Mouse (Mus musculus) adipocyte (in vitro differentiated cells): ENCODE results near the gene Gm28038.
A peak's percentile ranks its signal among the peaks of the same experiment; 100 is the strongest.

Experiments used
- DNase-seq: peaks from one replicate; pipeline ENCODE4 v3.0.0-alpha.2; 2016; ENCODE audit warnings: low spot score

Gene Gm28038

DNA sequence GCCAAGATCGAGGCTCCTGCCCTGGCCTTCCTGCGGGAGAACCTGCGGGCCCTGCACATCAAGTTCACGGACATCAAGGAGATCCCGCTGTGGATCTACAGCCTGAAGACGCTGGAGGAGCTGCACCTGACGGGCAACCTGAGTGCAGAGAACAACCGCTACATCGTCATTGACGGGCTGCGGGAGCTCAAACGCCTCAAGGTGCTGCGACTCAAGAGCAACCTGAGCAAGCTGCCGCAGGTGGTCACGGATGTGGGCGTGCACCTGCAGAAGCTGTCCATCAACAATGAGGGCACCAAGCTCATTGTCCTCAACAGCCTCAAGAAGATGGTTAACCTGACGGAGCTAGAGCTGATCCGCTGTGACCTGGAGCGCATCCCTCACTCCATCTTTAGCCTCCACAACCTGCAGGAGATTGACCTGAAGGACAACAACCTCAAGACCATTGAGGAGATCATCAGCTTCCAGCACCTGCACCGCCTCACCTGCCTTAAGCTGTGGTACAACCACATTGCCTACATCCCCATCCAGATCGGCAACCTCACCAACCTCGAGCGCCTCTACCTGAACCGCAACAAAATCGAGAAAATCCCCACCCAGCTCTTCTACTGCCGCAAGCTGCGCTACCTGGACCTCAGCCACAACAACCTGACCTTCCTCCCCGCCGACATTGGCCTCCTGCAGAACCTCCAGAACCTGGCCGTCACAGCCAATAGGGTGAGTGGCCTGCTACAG lies 24.1 kb upstream of the Gm28038 start:
- no peak for DNase-seq

DNA sequence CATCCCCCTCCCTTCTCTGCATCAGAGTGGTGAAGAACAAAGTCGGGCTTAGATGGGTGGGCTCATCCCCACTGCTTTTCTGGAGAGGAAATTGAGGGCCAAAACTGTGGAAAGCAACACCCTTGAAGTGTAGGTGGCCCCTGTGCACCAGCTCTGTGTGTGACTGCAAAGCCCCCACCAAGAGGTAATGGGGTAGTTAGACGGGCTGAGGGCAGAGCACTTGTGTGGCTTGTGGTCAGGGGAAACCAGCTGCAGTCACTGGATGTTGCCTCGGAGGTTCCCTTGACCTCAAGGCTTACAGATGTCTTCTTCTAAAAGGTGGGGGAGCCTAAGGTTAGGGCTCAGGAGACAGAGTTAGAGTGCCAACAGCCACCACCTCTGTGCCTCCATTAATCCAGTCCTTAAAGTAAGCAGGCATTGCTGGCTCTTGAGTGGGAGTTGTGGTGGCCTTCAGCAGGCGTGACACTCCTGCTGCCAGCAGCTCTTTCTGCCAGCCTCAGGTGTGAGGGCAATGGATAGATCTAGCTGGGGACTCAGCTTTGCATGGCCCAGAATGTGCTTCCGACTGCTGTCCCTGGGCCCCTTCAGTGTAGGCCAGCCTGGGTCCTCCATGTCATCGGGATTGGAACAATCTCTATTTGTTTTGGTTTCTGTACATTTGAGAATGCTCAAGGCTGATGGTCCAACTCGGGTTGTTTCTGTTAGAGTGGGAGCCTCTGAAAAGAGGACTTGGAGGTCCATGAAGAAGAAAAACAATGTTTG lies 23.0 kb upstream of the Gm28038 start:
- DNase-seq: no peak

DNA sequence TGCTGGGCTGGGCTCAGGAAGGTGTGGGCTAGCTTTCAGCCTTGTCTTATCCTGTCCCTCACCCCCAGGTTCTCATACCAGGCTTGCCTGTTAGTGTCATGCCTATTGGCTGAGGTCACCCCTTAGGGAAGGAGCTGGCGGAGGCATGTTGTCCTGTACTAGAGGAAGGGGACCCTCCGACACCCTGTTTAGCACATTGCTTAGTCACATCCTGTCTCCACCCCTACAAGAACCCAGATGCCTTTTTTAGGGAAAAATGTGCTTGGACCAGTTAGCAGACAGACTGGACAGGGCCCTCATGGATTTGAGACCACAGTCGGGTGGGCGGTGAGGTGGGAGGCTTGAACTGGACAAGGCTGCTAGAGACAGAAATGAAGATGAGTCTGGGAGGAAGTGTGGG lies 22.2 kb upstream of the Gm28038 start:
- no peak for DNase-seq

DNA sequence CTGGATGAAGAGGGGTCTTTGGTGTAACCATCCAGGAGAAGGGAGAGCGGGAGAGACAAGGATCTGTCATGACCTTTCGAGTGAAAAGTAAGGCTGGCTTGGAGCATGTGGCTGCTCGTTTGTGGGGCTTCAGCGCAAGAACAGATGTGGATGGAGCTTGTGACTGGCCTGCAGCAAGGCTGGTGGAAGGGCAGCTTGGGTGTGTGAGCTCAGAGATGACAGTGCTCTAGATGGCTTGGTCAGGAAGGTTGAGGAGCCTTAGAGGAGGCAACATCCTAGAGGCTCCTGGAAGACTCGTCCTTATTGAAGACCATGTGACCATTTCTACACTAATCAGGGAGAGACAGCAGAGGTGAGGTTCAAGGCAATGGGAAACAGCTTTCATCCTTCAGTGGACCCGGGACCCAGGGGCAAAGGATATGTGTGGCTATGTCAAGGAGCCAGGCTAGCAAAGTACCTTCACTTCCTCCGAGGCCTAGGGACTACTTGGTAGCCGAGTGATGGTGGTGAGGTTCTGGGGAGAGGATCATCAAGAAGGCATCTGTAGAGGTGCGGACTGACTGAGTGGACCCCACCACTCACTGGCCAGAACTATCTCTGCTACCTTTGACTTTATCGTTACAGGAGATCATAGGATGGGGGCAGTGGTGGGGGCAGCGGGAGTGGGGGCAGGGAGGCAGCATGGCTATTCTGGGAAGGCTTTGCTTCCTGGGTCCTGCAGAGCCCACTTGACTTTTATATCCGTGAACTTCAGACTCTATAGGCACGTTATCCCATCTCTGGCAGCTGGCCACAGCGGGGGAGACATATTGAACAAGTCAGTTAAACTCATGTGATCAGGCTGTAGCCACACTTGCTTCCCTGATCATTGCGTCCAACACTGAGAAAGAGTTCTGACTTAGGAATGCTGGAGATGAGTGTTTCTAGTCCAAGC lies 21.4 kb upstream of the Gm28038 start:
- no peak for DNase-seq

DNA sequence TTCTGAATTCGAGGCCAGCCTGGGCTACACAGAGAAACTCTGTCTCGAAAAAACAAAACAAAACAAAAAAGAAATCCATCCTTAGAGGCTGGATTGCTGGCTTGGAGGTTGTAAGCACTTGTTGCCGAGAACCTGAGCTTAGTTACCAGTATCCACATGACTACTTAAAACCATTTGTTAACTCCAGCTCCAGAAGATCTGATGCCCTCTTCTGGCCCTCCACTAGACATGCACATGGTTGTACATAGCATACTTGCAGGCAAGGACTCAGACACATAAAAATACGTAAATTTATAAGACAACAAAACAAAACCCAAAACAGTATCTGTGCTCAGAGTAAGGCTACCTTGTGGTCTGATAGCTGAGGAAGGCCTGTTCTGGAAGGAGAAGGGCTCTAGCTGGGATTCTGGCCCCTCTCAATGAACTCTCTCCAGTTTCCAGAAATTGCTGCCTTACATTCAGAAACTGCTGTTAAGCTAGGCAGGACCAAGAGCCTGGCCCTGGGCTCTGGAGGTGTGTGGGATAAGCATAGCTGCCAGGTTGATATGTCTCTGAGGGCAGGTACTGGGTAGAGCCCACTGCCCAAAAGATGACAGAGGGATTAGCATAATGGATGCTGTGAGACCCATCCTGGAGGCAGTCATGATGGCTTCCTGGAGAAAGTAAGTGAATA lies 19.6 kb upstream of the Gm28038 start:
- DNase-seq: no peak

DNA sequence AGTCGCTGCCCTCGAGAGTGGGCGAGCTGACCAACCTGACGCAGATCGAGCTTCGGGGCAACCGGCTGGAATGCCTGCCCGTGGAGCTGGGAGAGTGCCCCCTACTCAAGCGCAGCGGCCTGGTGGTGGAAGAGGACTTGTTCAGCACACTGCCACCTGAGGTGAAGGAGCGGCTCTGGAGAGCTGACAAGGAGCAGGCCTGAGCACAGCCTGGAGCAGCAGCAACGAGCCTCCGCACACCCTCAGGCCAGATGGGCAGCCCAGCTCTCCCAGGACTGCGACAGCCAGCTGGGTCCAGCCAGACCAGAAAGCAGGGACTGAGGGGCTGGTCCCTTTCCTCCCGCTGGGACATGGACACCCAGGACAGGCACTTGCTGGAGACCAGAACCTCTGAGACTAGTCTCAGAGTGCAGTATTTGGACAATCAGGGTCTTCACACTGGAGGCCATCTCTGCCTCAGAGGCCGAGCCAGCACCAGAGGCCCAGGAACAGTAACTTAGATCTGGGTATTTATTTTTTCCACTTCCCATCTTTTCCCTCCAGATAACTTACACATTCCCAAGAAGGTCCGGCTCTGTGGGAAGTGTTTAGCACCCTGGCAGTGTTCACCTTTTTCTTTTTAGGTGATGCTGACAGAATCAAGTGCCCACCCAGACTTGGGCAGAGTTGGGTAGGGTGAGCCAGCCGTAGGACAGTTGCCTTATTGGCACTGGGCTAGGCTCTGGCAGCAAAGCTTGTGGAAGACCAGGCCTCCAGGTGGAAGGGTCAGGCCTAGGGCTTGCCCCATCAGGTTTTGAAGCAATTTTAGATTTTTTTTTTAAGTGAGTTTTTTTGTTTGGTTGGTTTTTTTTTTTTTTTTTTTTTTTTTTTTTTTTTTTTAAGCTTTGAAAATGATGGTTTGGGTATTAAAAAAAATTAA lies 18.7 kb upstream of the Gm28038 start:
- peak; percentile 24 for DNase-seq

DNA sequence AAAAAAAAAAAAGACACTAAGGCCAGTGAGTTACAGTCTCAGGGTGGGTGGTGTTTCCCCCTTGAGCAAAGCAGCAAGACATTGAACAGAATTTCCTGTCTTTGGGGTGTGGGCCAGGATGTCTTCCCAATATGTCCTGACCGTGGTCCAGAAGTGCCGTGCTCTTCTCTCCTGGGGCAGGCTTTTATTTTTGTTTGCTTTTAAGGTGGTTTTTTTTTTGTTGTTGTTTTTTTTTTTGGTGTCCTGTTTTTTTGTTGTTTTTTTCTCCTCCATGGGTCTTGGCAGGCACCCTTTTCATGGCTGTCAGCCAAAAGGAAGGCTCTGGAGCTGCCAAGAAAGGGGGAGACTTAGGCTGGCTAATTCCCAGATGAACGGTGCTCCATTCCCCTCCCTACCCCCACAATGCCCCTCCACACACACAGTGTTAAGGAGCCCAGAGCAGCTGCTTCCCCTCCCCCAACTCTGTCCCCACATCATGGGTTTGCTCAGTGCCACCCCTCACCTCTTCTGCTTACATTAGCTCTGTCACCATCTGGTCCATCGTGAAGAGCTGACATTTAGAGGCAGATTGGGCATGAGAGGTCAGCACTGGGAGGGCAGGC lies 17.9 kb upstream of the Gm28038 start:
- DNase-seq: peak; percentile 88

DNA sequence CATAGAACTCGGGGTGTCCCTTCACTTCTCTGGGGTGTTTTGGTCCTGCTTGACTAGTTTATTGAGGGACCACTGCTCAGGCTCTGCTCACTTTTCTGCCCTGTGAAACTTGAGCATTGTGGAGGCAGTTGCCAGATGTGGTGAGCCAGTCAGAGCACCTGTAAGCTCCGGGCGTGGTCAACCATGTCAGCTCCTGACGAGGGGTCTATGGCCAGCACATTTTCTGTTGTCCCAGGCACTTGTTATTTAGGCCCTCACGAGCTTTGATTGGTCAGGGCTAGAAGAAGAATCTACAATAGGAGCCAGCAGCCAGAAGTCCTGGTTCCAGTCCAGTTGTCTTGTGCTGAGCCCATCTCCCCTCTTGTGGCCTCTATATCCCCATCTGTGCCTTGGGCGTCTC lies 17.0 kb upstream of the Gm28038 start:
- no peak for DNase-seq

DNA sequence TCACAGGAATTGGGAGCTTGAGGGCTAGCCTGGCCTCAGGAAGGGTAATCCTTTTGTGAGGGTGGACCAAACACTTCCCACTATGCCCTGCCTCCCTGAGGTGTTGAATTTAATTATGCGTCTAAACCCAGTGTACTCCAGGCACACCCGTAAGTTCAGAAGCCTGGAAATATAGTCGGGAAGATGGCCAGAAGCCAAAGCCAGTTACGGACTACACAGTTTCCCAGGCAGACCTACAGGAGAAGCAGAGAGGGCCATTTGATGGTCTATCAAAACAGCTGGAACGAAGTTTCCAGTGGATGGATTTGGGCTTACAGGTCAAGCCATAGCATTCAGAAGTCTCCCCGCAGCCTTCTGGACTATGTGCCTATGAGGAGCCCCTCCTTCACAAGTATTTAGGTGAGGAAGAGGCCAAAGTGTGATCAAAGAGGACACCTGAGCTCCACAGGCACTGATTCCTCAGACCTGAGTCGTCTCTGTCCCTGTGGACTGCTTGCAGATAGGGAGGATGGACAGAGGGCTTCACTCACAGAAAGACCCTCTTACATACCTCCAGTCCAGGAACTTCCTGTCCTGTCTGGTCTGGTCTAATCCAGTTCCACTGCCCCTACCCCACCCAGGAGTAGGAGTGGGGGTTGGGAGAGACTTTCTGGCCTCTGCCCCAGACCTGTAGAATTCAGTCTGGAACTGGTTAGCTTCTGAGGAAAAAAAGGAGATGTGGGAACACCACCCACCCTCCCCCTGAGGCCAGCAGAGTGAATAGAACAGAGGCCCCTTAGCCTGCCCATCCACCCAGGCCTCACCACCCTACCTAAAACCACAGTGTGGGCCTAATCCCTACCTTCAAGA lies 15.9 kb upstream of the Gm28038 start:
- peak; percentile 50 for DNase-seq

DNA sequence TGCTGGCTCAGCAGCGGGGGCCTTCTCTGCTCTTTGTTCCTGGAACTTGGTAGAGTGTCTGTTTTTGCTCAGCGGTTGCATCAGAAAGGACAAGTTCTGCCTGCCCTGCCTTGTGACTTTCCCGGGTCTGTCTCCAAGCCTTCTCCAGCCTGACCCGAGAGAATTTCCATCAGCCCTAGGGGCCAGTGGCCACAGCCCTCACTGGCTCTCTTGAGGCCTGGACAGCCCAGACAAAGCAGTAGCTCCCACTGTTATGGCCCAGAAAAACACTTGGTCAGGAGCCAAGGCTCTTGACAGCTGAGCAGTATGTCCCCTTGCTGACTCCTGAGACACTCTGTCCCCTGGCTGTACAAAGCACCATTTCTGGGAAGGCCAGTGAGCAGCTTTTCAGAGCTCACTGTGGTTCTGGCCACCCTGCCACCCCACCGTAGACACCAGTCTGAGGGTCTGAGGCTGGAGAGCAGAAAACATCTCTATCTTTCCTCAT lies 15.0 kb upstream of the Gm28038 start, which contains the start of gene Phyhd1:
Phyhd1 (plus strand) TSS at position 437 of the 487 bp plus-strand sequence.
- DNase-seq: peak; percentile 95

DNA sequence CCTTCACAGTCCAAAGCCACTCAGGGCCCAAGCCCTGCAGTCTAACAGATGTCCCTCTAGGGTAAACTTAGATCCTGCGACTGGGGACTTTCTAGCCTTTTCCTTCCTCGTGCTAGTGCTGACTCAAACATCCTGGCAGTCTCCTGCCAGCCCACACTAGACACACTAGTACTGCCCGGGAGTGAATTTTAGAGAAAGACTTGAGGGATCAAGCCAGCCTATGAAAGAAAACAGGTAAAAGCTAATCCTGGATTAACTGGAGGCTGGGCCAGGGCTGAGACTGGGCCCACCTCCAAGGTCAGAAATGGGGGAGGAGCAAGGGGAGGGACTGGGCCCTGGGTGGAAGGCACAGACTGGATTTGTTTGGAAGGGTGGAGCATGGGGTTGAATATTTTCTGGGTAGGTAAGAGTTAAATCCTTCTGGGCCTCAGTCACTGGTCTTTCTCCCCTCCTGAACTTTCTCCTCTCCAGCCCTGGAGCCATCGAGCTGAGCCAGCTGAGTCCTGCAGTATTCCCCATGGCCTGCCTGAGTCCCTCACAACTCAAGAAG lies 14.4 kb upstream of the Gm28038 start:
- DNase-seq: peak; percentile 90

DNA sequence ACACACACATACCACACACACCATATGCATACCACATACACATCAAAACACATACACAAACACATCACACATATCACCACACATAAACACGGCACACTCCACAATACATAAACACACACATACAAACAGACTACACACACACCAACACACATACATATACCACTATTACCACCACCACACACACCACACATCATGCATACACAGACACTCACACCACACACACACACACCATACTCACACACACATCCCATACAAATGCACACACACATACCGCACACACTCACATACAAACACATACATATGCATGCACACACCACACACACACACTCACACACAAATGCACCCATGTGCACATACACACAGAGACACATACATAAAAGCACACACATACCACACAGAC lies 13.4 kb upstream of the Gm28038 start:
- no peak for DNase-seq

DNA sequence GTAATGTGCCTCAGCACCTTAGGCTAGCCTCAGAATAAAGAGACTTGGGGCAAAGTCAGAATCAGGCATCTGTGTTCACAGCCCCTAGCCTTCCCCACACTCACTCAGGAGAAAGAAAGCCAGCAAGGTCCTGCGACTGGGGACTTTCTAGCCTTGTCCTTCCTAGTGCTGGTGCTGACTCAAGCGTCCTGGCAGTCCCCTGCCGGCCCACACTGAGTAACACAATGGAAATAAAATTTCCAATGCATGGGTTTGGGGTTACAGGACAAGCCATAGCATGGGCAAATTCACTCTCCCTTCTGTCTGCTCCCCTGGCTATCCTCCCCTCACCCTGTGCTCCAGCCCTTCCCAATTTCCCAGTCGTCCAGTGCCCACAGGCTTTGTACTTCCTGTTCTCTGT lies 12.5 kb upstream of the Gm28038 start:
- no peak for DNase-seq

DNA sequence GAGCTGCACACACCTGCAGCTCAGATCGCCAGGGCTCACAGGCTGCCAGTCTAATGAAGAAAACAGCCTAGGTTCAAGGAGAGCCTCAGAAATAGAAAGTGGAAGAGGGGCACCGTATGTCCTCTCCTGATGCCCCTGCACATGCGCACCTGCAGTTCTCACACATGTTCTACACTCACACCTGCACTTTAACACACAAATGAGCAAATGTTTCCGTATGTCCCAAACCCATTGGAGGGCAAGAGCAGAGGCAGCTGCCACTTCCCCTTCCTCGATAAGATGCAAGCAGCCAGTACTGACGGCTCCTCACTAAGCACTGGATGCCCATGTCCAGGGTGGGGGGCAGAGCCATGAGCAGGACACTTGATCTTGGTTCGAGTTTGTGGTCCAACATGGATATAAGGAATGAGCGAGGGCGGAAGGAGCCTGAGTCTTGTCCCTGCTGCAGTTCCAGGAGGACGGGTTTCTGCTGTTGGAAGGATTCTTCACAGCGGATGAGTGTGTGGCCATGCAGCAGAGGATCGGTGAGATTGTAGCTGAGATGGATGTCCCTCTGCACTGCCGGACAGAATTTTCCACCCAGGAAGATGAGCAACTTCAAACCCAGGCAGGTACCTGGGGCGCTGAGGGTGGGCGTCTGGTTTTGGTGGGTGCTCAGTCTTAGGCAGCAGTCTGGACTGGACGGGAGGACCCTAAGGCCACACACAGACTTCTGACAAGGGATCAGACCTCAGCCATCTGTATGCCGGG lies 11.4 kb upstream of the Gm28038 start:
- DNase-seq: no peak

DNA sequence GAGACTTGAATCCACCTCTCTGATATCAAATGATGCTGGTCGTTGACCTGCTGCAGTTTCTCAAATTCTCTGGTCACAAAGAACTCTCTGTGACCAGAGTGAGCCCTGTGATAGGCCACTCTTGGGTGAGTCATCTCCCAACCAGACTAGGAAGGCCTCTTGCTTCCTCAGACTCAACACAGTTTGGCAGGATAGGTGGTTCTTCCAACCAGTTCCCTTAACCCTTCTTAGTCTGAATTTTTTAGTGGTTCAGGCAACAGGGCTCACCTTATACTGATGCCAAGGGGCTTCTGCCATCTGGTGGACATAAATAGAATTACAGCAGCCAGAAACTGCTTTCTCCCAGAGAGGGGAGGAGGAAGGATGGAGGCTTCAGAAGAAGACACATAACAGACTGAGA lies 10.7 kb upstream of the Gm28038 start:
- peak; percentile 89 for DNase-seq

DNA sequence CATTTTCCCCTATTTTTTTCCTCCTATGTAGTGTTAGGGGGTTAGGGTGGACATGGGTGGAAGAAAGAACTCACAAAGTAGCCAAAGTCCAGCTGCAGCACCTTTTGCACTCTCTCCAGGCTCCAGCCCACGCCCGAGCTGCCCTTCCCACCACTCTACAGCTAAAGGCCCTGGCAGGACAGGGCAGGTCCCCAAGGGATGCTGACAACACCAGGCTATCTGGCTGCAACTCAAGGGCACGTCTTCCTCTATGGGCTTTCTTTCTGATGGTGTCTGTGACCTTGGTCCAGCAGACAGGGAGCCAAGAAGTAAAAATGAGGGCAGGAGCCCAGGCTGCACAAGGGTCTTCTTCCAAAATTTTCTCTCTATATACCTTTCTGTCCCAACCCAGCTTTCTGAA lies 808 bp downstream of the Gm28038 start:
- DNase-seq: peak; percentile 47

DNA sequence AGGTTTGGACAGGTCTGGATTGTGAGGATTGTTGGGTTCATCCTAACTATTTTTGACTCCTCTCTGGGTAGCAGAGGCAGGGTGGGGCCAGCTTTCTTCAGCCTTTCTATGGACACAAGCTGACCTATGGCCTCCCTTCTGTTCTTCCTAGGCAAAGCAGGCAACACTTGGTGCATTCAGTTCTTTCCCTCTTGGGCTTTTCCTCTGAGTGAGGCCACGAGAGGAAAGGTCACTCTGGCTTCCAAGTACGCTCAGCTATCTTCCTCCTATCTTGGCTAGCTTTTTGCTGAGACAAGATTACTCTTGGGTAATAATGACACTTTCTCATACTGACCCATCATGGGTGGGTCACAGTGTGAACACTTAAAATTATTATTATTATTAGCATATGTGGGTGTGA lies 2.4 kb downstream of the Gm28038 start:
- DNase-seq: peak; percentile 83

DNA sequence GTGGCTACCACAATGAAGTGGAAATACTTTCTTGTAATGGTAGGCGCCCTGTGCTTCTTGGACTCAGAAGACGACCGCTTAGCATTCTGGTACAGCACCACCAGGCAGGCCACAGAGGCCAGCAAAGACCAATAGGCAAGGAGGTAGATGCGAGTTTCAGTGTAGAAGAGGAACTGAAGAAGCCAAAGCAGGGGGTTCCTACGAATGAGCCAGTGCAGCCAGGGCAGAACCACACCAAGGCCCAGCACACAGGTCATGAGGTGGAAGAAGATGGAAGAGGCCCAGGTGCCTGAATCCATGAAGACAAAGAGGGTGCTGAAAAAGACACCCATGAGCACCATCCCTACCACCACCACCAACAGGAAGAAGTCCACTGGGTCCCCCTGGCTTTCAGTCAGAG lies 4.2 kb downstream of the Gm28038 start:
- DNase-seq: peak; percentile 18
